Mouse (Mus musculus) erythroblast, embryonic 14.5 days (primary cell): ENCODE measurements at regions not wholly inside any gene's neighbourhood (a gene's known extent, or its start where the extent isn't known, plus 50 kb on each side); places are given as distances from the start of the nearest gene placed in this dataset.

ENCODE experiments used
- H3K27me3 ChIP-seq: 2 replicates; pipeline ENCODE4 v1.6.1; 2012; ENCODE audit warnings: inconsistent platforms; ENCODE audit not compliant: control insufficient read depth
- H3K36me3 ChIP-seq: 2 replicates; pipeline ENCODE4 v1.6.1; 2012; ENCODE audit warnings: mild to moderate bottlenecking, inconsistent platforms; ENCODE audit not compliant: control insufficient read depth
- H3K4me1 ChIP-seq: 2 replicates; pipeline ENCODE4 v1.6.1; 2012; ENCODE audit warnings: inconsistent platforms; ENCODE audit not compliant: control insufficient read depth
- H3K4me3 ChIP-seq: replicated peaks from 2 replicates; pipeline ENCODE3; 2012; ENCODE audit warnings: moderate library complexity, mild to moderate bottlenecking, inconsistent platforms
- H3K9me3 ChIP-seq: 2 replicates; pipeline ENCODE4 v1.6.1; 2012; ENCODE audit warnings: low read length, inconsistent platforms, mixed read lengths; ENCODE audit not compliant: control insufficient read depth
- GATA1 ChIP-seq: IDR thresholded peaks from 2 replicates; pipeline ENCODE4 v1.6.1; 2012; ENCODE audit warnings: low read length, inconsistent platforms, mixed read lengths
- TAL1 ChIP-seq: IDR thresholded peaks from 3 replicates; pipeline ENCODE4 v1.6.1; 2012; ENCODE audit warnings: low read length, inconsistent platforms, mixed read lengths

GRCm38 (mm10) chr16:93083142-93083541, 257.2 kb upstream of the Runx1 start:
- Histone ChIP-seq H3K27me3 (peaks cover 7% of the 10 kb centered on the region), H3K9me3 (no peaks in the 10 kb centered on the region; the same call in 1 of the 2 replicates), H3K4me1 (no peaks in the 10 kb centered on the region), H3K4me3 (no peak overlapping the region), H3K36me3 (no peaks in the 10 kb centered on the region)
- TF ChIP-seq TAL1 = no peak
- no peak for TF ChIP-seq GATA1

GRCm38 (mm10) chr16:93081533-93081932, 255.6 kb upstream of the Runx1 start:
- TF ChIP-seq TAL1 (no peak), GATA1 (no peak)
- no peaks in the 10 kb centered on the region; the same call in 1 of the 2 replicates for H3K9me3 ChIP-seq
- H3K4me3 ChIP-seq = no peak overlapping the region
- H3K27me3 ChIP-seq = peaks cover 3% of the 10 kb centered on the region
- no peaks in the 10 kb centered on the region for H3K36me3 ChIP-seq
- no peaks in the 10 kb centered on the region for H3K4me1 ChIP-seq

- no peaks in the 10 kb centered on the region for H3K36me3 ChIP-seq
- TF ChIP-seq TAL1 = no peak
- TF ChIP-seq GATA1 = no peak
- H3K4me1 ChIP-seq = no peaks in the 10 kb centered on the region
- peaks cover 3% of the 10 kb centered on the region for H3K27me3 ChIP-seq
- no peak overlapping the region for H3K4me3 ChIP-seq
- H3K9me3 ChIP-seq = no peaks in the 10 kb centered on the region; the same call in 1 of the 2 replicates
Observed at GRCm38 (mm10) chr16:93079660-93080390, 253.9 kb upstream of the Runx1 start.

- TF ChIP-seq GATA1 = no peak
- TF ChIP-seq TAL1 = no peak
- Histone ChIP-seq H3K9me3 (peaks cover 5% of the 10 kb centered on the region; the same call in 1 of the 2 replicates), H3K4me1 (no peaks in the 10 kb centered on the region), H3K4me3 (no peak overlapping the region), H3K36me3 (no peaks in the 10 kb centered on the region), H3K27me3 (peaks cover 3% of the 10 kb centered on the region)
Observed at GRCm38 (mm10) chr16:93078909-93079308, 253.0 kb upstream of the Runx1 start.

- H3K27me3 ChIP-seq = peaks cover 3% of the 10 kb centered on the region
Observed at GRCm38 (mm10) chr16:93075488-93075887, 249.5 kb upstream of the Runx1 start.

GRCm38 (mm10) chr16:93072156-93072555, 246.2 kb upstream of the Runx1 start:
- no peak for TF ChIP-seq GATA1
- no peak for TF ChIP-seq TAL1
- H3K27me3 ChIP-seq = no peaks in the 10 kb centered on the region; the same call in 1 of the 2 replicates
- no peaks in the 10 kb centered on the region for H3K4me1 ChIP-seq
- no peaks in the 10 kb centered on the region for H3K36me3 ChIP-seq
- peaks cover 5% of the 10 kb centered on the region; the same call in 1 of the 2 replicates for H3K9me3 ChIP-seq
- H3K4me3 ChIP-seq = no peak overlapping the region

More at GRCm38 (mm10) chr16:93075488-93075887, 249.5 kb upstream of the Runx1 start:
- no peak overlapping the region for H3K4me3 ChIP-seq
- no peak for TF ChIP-seq GATA1
- TF ChIP-seq TAL1 = no peak
- peaks cover 5% of the 10 kb centered on the region; the same call in 1 of the 2 replicates for H3K9me3 ChIP-seq
- H3K4me1 ChIP-seq = no peaks in the 10 kb centered on the region
- H3K36me3 ChIP-seq = no peaks in the 10 kb centered on the region

- peaks cover 5% of the 10 kb centered on the region; the same call in 1 of the 2 replicates for H3K9me3 ChIP-seq
- no peaks in the 10 kb centered on the region for H3K4me1 ChIP-seq
- no peak for TF ChIP-seq GATA1
- TF ChIP-seq TAL1 = no peak
- no peaks in the 10 kb centered on the region for H3K36me3 ChIP-seq
- H3K4me3 ChIP-seq = no peak overlapping the region
- no peaks in the 10 kb centered on the region; the same call in 1 of the 2 replicates for H3K27me3 ChIP-seq
Observed at GRCm38 (mm10) chr16:93071726-93072125, 245.8 kb upstream of the Runx1 start.

GRCm38 (mm10) chr16:93066821-93067220, 240.9 kb upstream of the Runx1 start:
- H3K36me3 ChIP-seq = no peaks in the 10 kb centered on the region
- TF ChIP-seq GATA1 (no peak), TAL1 (no peak)
- no peak overlapping the region for H3K4me3 ChIP-seq
- H3K9me3 ChIP-seq = no peaks in the 10 kb centered on the region
- H3K4me1 ChIP-seq = peaks cover 30% of the 10 kb centered on the region
- H3K27me3 ChIP-seq = no peaks in the 10 kb centered on the region; the same call in 1 of the 2 replicates

- Histone ChIP-seq H3K36me3 (no peaks in the 10 kb centered on the region), H3K9me3 (no peaks in the 10 kb centered on the region), H3K4me1 (peaks cover 40% of the 10 kb centered on the region), H3K27me3 (no peaks in the 10 kb centered on the region), H3K4me3 (no peak overlapping the region)
- TF ChIP-seq GATA1 (no peak), TAL1 (no peak)
Observed at GRCm38 (mm10) chr16:93061475-93062179, 235.7 kb upstream of the Runx1 start.
